Mouse (Mus musculus) olfactory bulb, adult 2 months (tissue): Measurements from ENCODE around the gene Fis1.

Source experiments
- CTCF ChIP-seq: fragments of 200-500 bp; IDR thresholded peaks from 2 replicates; pipeline ENCODE4 v1.5.1; 2012; ENCODE audit warnings: low read depth, mild to moderate bottlenecking, low read length, moderate library complexity; ENCODE audit not compliant: insufficient read depth
- POLR2A ChIP-seq: fragments of 200-500 bp; IDR thresholded peaks from 2 replicates; pipeline ENCODE4 v1.6.1; 2012; ENCODE audit warnings: mild to moderate bottlenecking, low read depth, low read length, moderate library complexity; ENCODE audit not compliant: insufficient read depth

DNA sequence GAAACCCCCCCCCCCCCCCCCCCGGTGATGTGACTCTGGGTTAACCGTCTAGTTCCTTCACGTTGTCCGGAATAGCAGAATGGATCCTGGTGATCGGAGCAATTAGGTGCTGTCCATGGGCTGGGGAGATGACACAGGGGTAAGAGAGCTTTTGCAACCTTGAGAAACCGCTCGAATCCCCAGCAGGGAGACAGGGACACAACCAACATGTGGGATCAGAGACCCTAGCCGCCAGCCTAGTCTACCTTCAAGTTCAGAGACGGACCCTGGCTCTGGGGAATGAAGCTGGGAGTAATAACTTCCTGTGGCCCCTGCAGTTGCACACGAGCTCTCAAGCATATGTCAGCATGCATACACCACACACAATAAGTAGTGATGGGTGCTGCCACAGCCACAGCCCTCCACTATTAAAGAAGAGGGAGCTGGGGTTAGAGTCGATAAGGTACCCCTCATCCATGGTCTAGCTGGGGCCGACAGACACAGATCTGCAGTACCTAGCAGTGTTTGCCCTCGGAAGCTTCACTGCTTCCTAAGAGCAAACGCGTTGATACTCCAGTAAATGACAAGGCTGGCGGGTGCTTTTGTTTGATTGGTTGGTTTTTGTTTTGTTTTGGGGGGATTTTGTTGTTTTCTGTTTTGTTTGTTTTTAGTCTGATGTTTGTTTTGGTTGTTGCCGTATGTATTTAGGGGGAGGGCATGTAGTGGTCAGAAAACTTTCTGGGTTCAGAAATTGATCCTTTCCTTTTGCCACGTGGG lies 33.4 kb upstream of the Fis1 start:
- TF ChIP-seq CTCF (no peak), POLR2A (no peak)
